Mouse (Mus musculus): Measurements from ENCODE around the gene Olfr718-ps1. TPM values are rescaled to one million over a fixed set of nuclear protein-coding genes. Genes with fewer than 3 reads are reported as not detected.
"Not testable (repeated sequence)": the region's sequence is repeated elsewhere in the genome, so short reads cannot be mapped to it uniquely, and the experiment has no call there.

Gene Olfr718-ps1
- 0.02 TPM in 1 of 2 replicates, not detected in the other for polyA plus RNA-seq (2015; fragmentation: Nextera tagmentation; extraction: Ambion mirVana)

- H3K27ac ChIP-seq (ENCODE audit: low read depth, low read length), result no peak within 1 kb of the TSS
- no peaks in the 10 kb centered on the region for H3K36me3 ChIP-seq (ENCODE audit: control insufficient read depth, insufficient read depth, low read length)
- H3K9me3 ChIP-seq (ENCODE audit: control insufficient read depth, low read length), result no peaks in the 10 kb centered on the region; the same call in 1 of the 2 replicates
- no peak within 1 kb of the TSS for H3K4me3 ChIP-seq (ENCODE audit: low read length)
- no peak within 1 kb of the TSS for H3K9ac ChIP-seq (ENCODE audit: low read depth, low read length)
- WGBS, result 64% methylated on average over 3 of the region's 3 CpGs
- no peaks in the 10 kb centered on the region for H3K4me1 ChIP-seq (ENCODE audit: control insufficient read depth, insufficient read depth, low read depth, low read length)
- no peak for ATAC-seq
- no peaks in the 10 kb centered on the region for H3K27me3 ChIP-seq (replicated peaks; ENCODE audit: control insufficient read depth, insufficient read depth, low read length)
- no peak within 1 kb of the TSS for H3K4me2 ChIP-seq (ENCODE audit: low read length)
Observed at GRCm38 (mm10) chr5:143147481-143147880, at the start of gene Olfr718-ps1. Gene Olfr718-ps1, minus strand, starts transcription at chr5:143147581.

- no peaks in the 10 kb centered on the region for H3K4me1 ChIP-seq (ENCODE audit: control insufficient read depth, insufficient read depth, low read depth, low read length)
- H3K27ac ChIP-seq (ENCODE audit: low read depth, low read length), result no peak overlapping the region
- H3K27me3 ChIP-seq (replicated peaks; ENCODE audit: control insufficient read depth, insufficient read depth, low read length), result no peaks in the 10 kb centered on the region
- no peaks in the 10 kb centered on the region for H3K36me3 ChIP-seq (ENCODE audit: control insufficient read depth, insufficient read depth, low read length)
- no peak overlapping the region for H3K9ac ChIP-seq (ENCODE audit: low read depth, low read length)
- H3K4me2 ChIP-seq (ENCODE audit: low read length), result no peak overlapping the region
- no peak overlapping the region for H3K4me3 ChIP-seq (ENCODE audit: low read length)
- WGBS, result 88% methylated on average over 4 of the region's 4 CpGs
- H3K9me3 ChIP-seq (ENCODE audit: control insufficient read depth, low read length), result no peaks in the 10 kb centered on the region
- ATAC-seq, result no peak
Observed at GRCm38 (mm10) chr5:143196506-143196905, 49.1 kb upstream of the Olfr718-ps1 start.

- Histone ChIP-seq H3K4me3 (ENCODE audit: low read length) (no peak overlapping the region), H3K36me3 (ENCODE audit: control insufficient read depth, insufficient read depth, low read length) (no peaks in the 10 kb centered on the region), H3K27ac (ENCODE audit: low read depth, low read length) (no peak overlapping the region), H3K4me2 (ENCODE audit: low read length) (no peak overlapping the region), H3K27me3 (replicated peaks; ENCODE audit: control insufficient read depth, insufficient read depth, low read length) (no peaks in the 10 kb centered on the region), H3K9ac (ENCODE audit: low read depth, low read length) (no peak overlapping the region), H3K4me1 (ENCODE audit: control insufficient read depth, insufficient read depth, low read depth, low read length) (no peaks in the 10 kb centered on the region), H3K9me3 (ENCODE audit: control insufficient read depth, low read length) (no peaks in the 10 kb centered on the region)
- ATAC-seq, result no peak
- WGBS, result 80% methylated on average over 2 of the region's 2 CpGs
Observed at GRCm38 (mm10) chr5:143195166-143195565, 47.8 kb upstream of the Olfr718-ps1 start.

- not testable (repeated sequence) for H3K27me3 ChIP-seq (replicated peaks; ENCODE audit: control insufficient read depth, insufficient read depth, low read length); H3K9me3 ChIP-seq (ENCODE audit: control insufficient read depth, low read length); H3K9ac ChIP-seq (ENCODE audit: low read depth, low read length); H3K4me3 ChIP-seq (ENCODE audit: low read length); H3K4me2 ChIP-seq (ENCODE audit: low read length); ATAC-seq; H3K36me3 ChIP-seq (ENCODE audit: control insufficient read depth, insufficient read depth, low read length); H3K27ac ChIP-seq (ENCODE audit: low read depth, low read length); H3K4me1 ChIP-seq (ENCODE audit: control insufficient read depth, insufficient read depth, low read depth, low read length)
- WGBS, result 74% methylated on average over 8 of the region's 8 CpGs
Observed at GRCm38 (mm10) chr5:143194747-143195146, 47.4 kb upstream of the Olfr718-ps1 start.

- no peak overlapping the region for H3K4me2 ChIP-seq (ENCODE audit: low read length)
- ATAC-seq, result no peak
- WGBS, result 92% methylated on average over 8 of the region's 8 CpGs
Observed at GRCm38 (mm10) chr5:143192806-143193205, 45.4 kb upstream of the Olfr718-ps1 start.

GRCm38 (mm10) chr5:143188014-143188413 lies 40.6 kb upstream of the Olfr718-ps1 start:
- not testable (repeated sequence) for H3K36me3 ChIP-seq (ENCODE audit: control insufficient read depth, insufficient read depth, low read length); H3K9ac ChIP-seq (ENCODE audit: low read depth, low read length); H3K27ac ChIP-seq (ENCODE audit: low read depth, low read length); ATAC-seq; H3K27me3 ChIP-seq (replicated peaks; ENCODE audit: control insufficient read depth, insufficient read depth, low read length); H3K4me3 ChIP-seq (ENCODE audit: low read length); H3K4me1 ChIP-seq (ENCODE audit: control insufficient read depth, insufficient read depth, low read depth, low read length); H3K4me2 ChIP-seq (ENCODE audit: low read length); H3K9me3 ChIP-seq (ENCODE audit: control insufficient read depth, low read length)
- no CpG with 5 or more reads among the region's 1 CpGs for WGBS

More at GRCm38 (mm10) chr5:143192806-143193205, 45.4 kb upstream of the Olfr718-ps1 start:
- Histone ChIP-seq H3K4me1 (ENCODE audit: control insufficient read depth, insufficient read depth, low read depth, low read length) (no peaks in the 10 kb centered on the region), H3K9me3 (ENCODE audit: control insufficient read depth, low read length) (no peaks in the 10 kb centered on the region), H3K27ac (ENCODE audit: low read depth, low read length) (no peak overlapping the region), H3K4me3 (ENCODE audit: low read length) (no peak overlapping the region), H3K27me3 (replicated peaks; ENCODE audit: control insufficient read depth, insufficient read depth, low read length) (no peaks in the 10 kb centered on the region), H3K36me3 (ENCODE audit: control insufficient read depth, insufficient read depth, low read length) (no peaks in the 10 kb centered on the region), H3K9ac (ENCODE audit: low read depth, low read length) (no peak overlapping the region)

GRCm38 (mm10) chr5:143180255-143181076 lies 33.1 kb upstream of the Olfr718-ps1 start, which contains the start of the genes Rbak and Spdye4b:
Gene Rbak, minus strand, starts transcription at chr5:143180775.
Gene Spdye4b, plus strand, starts transcription at chr5:143181017.
- under 1% methylated on average over 58 of the region's 58 CpGs for WGBS
- ATAC-seq, result peak; percentile 98
- H3K4me2 ChIP-seq (ENCODE audit: low read length), result peak within 1 kb of the TSS; percentile 70
- no peaks in the 10 kb centered on the region; the same call in 1 of the 2 replicates for H3K27me3 ChIP-seq (replicated peaks; ENCODE audit: control insufficient read depth, insufficient read depth, low read length)
- peaks cover 27% of the 10 kb centered on the region for H3K36me3 ChIP-seq (ENCODE audit: control insufficient read depth, insufficient read depth, low read length)
- peak within 1 kb of the TSS; percentile 94 for H3K27ac ChIP-seq (ENCODE audit: low read depth, low read length)
- H3K4me3 ChIP-seq (ENCODE audit: low read length), result peak within 1 kb of the TSS; percentile 96
- peaks cover 11% of the 10 kb centered on the region for H3K4me1 ChIP-seq (ENCODE audit: control insufficient read depth, insufficient read depth, low read depth, low read length)
- no peaks in the 10 kb centered on the region; the same call in 1 of the 2 replicates for H3K9me3 ChIP-seq (ENCODE audit: control insufficient read depth, low read length)
- peak within 1 kb of the TSS; percentile 97 for H3K9ac ChIP-seq (ENCODE audit: low read depth, low read length)

- H3K27ac ChIP-seq (ENCODE audit: low read depth, low read length), result no peak overlapping the region
- WGBS, result 35% methylated on average over 6 of the region's 6 CpGs
- no peaks in the 10 kb centered on the region for H3K27me3 ChIP-seq (replicated peaks; ENCODE audit: control insufficient read depth, insufficient read depth, low read length)
- H3K4me3 ChIP-seq (ENCODE audit: low read length), result 0 out of 2 replicates have a peak overlapping the region, but pooled peaks have one; percentile 96
- ATAC-seq, result no peak
- H3K36me3 ChIP-seq (ENCODE audit: control insufficient read depth, insufficient read depth, low read length), result peaks cover 40% of the 10 kb centered on the region
- H3K4me1 ChIP-seq (ENCODE audit: control insufficient read depth, insufficient read depth, low read depth, low read length), result peaks cover 11% of the 10 kb centered on the region
- peak overlapping the region; percentile 70 for H3K4me2 ChIP-seq (ENCODE audit: low read length)
- H3K9me3 ChIP-seq (ENCODE audit: control insufficient read depth, low read length), result no peaks in the 10 kb centered on the region; the same call in 1 of the 2 replicates
- no peak overlapping the region for H3K9ac ChIP-seq (ENCODE audit: low read depth, low read length)
Observed at GRCm38 (mm10) chr5:143179179-143179578, 31.8 kb upstream of the Olfr718-ps1 start.

GRCm38 (mm10) chr5:143177541-143178200 lies 30.3 kb upstream of the Olfr718-ps1 start:
- WGBS, result 94% methylated on average over 3 of the region's 3 CpGs
- H3K9ac ChIP-seq (ENCODE audit: low read depth, low read length), result no peak overlapping the region
- H3K36me3 ChIP-seq (ENCODE audit: control insufficient read depth, insufficient read depth, low read length), result peaks cover 55% of the 10 kb centered on the region
- peaks cover 11% of the 10 kb centered on the region for H3K4me1 ChIP-seq (ENCODE audit: control insufficient read depth, insufficient read depth, low read depth, low read length)
- H3K4me3 ChIP-seq (ENCODE audit: low read length), result no peak overlapping the region
- no peaks in the 10 kb centered on the region for H3K27me3 ChIP-seq (replicated peaks; ENCODE audit: control insufficient read depth, insufficient read depth, low read length)
- peaks cover 5% of the 10 kb centered on the region for H3K9me3 ChIP-seq (ENCODE audit: control insufficient read depth, low read length)
- no peak overlapping the region for H3K4me2 ChIP-seq (ENCODE audit: low read length)
- no peak for ATAC-seq
- H3K27ac ChIP-seq (ENCODE audit: low read depth, low read length), result no peak overlapping the region

Measured in hindbrain, embryonic 16.5 days (tissue).